Mouse (Mus musculus) adrenal gland, postnatal 10 days (tissue): ENCODE results near the gene Stk11. TPM values are rescaled to one million over a fixed set of nuclear protein-coding genes. Genes with fewer than 3 reads are reported as not detected.

ENCODE experiments used
- DNase-seq: peaks from one replicate; pipeline ENCODE4 v3.0.0; 2021; ENCODE audit warnings: mixed read lengths
- total RNA-seq, 2 experiments: library from RNA; stranded (reverse); gene quantifications; 2 replicates each; pipeline ENCODE4 v1.2.3; 2021

Stk11 gene
- total RNA-seq, 2 experiments from 2014 or later, result 133 to 151 TPM

DNA sequence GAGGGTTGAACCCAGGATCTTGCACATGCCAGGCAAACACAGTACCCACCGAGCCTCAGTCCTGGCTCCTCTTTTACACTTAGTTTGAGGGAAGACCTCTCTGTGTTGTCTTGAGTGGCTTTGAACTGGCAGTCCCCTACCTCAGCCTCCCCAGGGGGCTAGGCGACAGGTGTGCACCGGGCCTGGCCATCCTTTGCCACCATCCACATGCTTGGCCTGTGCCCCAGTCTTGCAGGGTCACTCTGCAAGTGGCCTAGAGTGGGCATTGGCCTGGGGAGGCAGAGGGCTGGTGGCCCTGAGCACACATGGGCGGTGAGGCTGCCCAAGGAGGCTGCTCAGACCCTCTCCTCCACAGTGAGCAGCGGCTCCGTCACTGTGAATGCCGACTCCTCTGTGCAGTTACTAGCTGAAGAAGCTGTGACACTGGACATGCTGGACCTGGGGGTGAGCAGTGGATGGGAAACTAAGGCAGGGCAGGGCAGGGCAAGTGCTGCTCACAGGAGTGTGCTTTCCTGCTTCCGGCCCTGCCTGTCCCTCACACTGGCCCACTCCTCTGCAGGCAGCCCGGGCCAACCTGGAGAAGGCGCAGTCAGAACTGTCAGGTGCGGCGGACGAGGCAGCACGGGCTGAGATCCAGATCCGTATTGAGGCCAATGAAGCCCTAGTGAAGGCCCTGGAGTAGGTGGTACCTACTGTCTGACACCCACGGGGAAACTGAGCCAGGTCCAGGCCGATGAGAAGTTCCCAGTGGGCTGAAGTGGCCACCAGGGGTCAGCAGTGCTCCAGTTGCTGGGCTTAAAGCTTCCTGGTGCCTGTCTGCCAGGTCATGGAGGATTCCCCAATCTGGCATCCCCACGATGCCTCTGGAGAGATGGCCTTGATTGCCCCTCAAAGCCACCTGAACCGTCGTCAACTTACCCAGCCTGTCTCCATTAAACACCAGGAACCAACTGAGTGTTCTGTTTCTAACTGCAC, 29.5 kb downstream of the Stk11 start:
- peak; percentile 85 for DNase-seq

DNA sequence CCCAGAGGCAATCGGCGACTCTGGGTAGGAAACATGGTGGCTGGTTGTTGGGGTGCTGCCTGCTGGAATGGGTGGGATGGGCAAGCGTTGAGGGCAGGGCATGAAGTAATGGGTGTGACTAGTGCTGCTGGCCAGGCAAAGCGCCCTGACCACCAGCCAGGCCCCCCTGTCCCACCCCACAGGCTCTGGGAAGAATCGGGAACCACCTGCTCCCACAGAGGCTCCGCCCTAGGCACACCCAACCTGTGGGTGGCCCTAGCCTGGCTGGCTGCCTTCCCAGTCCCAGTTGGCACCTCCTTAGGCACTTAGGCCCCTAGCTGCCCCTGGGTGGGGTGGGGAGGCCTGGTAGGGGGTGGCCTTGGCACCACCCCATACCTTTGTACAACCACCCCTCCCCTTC, 30.3 kb downstream of the Stk11 start:
- peak; percentile 67 for DNase-seq

DNA sequence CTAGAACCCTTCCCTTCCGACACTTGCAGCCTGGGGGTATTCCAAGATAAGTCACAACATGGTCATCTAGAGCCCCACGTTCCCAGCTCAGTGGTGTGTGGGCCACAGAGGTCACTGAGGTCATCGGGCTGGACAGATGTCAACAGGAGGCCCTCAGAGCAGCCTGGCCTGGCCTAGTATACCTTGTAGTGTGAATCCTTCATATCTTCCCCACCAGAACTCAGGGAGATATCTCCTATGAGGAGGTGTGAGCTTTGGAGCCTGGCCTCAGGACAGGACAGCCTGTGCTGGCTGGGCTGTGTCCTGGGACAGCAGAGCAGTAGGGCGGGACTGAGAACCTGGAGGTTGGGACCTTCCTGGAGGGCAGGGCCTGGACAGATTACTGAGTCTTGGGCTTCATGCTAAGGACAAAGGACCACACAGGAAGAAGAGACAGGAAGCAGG, 31.0 kb downstream of the Stk11 start:
- DNase-seq, result peak; percentile 47

DNA sequence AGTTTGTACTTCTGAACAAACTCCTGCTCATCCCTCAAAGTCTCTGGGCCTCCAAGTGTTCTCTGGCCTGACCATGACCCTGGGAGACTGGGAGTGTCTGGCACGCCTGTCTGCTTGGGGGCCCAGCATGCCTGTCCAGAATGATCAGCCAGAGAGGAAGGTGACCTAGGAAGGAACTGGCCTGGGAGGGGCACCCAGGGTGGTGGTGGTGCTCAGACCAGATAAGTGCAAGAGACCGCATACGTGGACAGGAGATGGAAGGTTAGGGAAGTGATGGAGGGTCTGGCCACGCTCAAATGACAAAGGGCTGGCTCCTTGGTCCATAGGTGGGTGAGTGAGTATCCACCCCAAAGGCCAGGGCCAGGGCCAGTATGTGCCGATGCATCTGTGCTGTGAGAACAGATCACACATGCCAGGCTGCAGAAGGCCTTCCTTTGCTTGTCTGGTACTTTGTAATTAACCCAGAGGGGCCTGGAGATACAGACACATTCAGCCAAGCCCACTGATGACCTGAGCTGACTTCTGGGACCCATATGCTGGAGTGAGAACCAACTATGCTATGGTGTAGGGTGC, 31.6 kb downstream of the Stk11 start:
- peak; percentile 48 for DNase-seq

DNA sequence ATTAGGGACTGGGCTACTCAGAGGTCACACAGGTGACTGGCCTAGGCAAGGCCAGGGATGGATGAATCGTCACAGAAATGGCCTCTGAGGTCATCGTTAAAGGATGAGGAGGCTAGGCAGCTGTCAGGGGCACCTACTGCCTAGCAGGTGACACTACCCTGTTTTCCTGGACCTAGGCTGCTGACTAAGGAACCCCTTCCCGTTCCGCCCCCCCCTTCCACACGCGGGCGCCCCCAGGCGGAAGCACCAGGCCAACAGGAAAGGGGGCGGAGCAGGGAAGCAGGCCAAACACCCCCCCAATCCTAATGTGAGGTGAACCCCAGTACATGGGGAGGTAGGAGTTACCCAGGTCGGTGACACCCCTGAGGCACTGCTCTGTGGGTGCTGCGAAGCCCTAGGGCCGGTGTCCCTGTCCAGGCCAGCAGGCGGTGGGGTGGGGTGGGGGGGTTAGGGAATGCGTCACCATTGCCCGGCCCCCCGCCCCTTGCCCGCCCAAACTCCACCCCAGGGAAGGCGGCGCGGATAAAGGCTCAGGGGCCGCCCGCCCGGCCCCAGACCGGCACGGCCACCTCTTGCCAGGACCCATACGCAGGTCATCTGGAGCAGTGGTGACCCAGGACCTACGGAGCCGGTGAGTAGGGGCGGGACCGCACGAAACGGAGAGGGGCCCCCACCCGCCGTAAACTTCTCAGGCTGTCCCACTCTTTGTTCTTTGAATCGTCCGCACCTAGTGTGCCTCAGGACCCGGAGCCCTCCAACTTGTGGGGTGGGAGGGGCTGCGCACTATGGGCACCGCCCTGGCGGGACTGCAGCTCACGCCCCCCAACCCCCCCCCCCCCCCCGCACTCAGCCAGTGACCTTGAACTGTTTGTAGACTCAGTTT, 32.4 kb downstream of the Stk11 start, which contains the start of gene Midn:
TSS of gene Midn (plus strand) at position 554 of the 883 bp plus-strand sequence.
- peak; percentile 95 for DNase-seq

DNA sequence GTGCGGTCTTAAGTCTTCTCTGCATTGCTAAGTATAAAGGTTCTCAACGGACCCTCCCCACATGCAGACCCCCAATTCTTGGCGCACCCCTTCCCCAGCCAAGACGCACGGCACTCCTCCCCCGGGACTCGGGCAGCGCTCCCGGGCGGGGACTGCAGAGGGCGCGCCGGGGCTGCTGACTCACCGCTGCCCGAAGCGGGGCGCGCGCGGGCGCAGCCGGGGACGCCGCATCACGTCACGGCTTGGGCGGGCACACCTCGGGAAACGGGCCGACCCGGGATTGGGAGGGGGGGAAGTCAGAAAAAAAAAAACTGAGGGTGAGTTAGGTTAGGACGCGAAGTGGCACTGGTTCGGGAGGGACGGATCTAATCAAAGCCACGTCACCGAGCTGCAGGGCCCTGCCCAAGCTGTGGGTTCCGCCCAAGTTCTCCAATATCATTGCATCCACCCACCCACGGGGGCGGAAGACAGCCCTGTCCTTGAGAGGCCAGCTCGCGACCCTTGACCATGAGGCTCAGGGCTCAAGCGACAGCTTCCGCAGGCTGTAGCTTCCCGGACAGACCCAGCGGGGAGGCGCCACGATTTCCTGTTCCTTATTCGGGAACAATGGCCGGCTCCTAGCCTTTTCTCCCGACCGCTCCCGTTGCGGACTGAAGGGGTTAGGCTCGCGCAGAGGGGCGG, 33.1 kb downstream of the Stk11 start:
- peak; percentile 97 for DNase-seq

DNA sequence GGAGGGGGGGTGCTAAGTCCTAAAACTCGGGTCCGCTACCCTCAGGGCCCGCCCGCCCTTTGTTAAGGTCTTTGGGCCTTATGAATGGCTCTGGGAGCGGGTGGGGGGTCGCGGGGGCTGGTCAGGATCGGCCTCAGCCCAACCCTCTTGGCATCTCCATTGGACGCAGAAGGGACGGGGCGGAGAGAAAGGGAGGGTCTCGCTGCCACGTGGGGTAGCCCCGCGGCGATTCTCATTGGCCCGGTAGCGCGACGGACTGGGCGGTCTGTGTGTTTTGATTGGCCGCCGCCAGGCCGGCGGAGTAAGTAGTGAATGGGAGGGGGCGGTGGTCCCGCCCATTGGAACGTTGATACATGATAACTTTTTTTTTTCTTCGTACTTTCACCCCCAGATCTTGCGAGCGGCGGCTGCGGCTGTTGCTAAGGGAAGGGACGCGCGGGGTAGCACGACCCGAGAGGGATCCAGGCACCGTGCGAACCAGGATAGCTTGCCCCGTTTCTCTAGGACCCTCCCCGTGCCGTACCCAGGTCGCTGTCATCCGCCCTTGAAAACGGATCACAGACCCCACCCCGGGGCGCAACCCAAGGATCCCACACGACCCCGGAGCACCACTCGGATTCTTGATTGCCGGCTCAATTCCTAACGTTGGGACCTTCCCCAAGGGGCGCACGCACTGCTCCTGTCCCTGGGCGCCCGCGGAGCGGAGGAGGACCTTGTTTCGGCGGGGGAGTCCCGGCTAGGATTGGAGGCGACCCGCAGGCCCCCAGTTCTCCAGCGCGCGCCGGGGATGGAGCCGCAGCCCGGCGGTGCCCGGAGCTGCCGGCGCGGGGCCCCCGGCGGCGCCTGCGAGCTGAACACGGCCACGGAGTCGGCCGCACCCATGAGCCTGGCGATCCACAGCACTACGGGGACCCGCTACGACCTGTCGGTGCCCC, 34.0 kb downstream of the Stk11 start:
- peak; percentile 98 for DNase-seq

DNA sequence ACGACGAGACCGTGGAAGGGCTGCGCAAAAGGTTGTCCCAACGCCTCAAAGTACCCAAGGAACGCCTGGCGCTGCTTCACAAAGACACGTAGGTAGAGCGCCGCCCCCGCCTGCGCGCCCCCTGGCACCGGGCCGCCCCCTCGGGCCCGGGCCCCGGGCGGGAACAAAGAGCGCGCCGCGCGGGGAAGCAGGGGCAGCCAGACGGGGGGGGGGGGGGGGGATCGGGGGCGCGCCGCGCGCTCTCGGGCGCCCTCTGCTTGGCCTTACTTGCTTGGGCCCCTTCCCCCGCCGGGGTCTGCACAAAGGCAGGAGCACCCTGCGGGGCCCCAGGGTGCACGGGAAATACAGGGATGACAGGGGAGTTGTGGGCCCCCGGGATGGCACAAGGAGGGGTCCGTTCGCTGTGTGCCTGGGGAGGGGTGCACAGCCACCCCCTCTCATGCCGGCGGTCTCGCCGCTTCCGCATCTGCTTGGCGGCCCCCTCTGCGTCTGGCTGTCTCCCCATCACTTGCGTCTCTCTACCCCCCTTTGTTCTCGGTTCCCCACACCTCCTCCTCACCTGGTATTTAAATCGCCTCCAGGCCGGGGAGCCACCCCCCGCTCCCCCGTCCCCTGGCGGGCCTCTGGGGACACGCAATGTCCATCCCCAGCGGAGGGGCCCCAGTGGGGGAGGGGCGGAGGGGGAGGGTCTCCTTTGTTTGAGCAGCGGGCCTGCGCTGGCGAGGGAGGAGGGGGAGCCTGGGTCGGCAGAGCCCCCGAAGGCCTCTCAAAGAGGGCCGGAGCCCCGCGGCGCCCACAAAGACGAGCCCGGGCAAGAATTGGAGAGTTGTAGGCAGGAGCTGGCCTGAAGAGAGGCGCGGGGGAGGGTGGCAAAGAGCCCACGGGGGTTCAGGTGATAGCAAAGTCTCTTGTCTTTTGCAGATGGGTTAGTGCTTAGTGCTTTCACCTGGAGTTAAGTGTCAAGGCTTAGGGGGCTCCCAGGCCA, 34.9 kb downstream of the Stk11 start:
- peak; percentile 75 for DNase-seq

DNA sequence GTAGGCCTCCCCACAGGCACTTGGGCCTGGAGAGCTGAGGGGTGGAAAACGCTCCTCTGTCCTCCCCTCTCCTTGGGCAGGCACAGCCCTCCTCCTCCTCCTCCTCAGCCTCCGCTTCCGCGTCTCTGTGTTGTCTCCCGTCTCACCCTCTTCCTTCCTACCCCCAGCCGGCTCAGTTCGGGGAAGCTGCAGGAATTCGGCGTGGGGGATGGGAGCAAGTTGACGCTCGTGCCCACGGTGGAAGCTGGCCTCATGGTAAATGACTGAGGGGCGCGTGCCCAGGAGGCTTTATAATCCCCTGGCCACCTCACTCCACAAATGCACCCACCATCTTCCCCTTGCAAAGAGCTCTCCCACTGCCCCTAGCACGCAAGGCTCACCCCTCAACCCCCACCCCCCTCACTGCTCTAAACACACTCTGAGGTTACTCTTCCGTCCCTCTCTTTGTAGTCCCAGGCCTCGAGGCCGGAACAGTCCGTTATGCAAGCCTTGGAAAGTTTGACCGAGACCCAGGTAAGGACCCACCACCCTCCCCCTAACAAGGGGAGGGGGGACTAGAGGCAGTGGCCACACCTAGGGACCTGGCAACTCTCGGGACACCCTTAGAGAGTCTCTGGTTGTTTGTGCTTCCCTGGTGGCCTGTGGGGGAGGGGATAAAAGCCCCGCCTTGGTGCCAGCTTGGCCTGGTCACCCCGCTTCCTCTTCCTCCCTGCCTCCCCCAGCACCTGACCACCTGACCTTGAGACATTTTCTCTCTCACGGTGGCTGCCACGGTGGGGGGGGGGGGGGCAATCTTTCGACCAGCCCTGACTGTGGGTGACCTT, 35.8 kb downstream of the Stk11 start:
- peak; percentile 82 for DNase-seq

DNA sequence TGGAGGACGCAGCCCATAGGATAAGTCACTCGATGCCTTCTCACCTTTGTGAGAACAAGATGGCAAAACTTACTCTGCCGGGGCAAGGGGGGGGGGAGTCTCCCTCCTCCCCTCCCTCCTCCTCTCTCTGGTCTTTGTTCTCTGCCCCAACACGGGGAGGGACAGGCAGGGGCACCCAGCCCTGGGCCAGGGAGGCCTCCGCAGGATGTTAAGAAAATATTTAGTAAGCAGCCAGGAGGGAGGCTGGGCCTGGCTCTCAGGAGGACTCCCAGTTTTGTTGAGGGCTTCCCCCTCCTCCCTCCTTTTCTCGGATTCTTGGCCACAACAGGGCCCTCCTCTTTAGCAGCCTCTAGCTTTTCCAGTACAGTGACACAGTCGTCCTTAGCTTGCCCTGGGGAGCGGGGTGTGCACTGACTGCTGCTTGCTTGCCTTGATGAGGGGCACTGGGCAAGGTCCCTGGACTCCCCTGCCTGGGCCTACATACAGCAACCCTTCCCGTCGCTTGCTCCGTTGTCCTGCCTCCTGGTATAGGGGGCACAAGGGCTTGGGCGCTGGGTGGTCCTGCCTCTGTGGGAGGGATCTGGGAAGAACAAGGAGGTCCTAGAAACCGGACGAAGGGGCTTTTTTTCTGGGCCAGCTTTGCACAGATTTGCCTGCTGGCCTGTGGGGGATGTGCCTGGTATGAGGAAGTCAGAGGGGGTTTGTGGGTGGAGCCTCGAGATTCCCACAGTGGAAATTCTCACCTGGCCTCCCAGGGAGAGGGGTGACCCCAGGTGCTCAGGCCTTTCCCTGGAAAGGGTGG, 36.7 kb downstream of the Stk11 start:
- peak; percentile 74 for DNase-seq

DNA sequence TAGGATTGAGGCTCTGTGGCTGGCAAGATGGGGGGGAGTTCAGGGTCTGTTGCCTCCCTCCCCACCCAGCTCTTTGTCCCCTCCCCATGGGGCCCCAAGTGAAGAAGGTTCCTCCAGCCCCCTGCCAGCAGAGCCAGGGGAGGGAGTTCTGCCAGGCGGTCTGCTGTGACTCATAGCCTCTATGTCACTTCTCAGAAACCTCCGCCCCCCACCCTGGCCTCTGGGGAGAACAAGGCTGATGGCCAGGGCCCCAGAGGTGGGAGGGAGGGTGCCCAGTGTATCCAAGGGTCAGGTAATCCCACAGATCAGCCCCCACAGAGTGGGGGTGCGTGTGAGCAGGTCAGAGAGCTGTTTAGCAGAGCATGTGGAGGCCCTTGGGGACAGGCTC, 37.3 kb downstream of the Stk11 start:
- peak; percentile 89 for DNase-seq

DNA sequence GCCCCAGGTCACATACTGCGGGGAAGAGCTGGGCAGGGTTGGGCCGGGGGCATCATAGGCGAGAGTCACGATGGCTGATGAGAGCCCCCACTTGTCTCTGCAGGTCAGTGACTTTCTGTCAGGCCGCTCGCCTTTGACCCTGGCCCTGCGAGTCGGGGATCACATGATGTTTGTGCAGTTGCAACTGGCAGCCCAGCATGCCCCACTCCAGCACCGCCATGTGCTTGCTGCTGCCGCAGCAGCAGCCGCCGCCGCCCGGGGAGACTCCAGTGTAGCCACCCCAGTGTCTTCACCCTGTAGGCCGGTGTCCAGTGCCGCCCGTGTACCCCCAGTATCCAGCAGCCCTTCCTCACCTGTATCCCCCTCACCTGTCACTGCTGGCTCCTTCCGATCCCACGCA, 38.1 kb downstream of the Stk11 start:
- no peak for DNase-seq

DNA sequence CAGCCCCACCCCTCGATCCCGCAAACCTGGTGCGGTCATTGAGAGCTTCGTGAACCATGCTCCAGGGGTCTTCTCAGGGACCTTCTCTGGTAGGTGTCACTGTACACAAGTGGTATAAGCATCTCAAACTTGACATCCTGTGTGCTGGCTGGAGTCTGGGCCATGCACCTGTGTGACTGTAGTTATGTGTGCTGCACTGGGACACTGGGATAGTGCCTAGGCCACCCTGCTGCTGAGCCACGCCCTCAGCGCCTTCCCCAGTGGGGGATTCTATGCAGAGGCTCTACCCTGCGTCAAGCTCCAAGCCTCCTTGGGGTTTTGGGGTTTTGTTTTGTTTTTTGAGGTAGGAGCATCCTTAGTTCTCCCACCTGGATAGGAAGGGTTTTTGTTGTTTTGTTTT, 38.8 kb downstream of the Stk11 start:
- DNase-seq, result no peak

DNA sequence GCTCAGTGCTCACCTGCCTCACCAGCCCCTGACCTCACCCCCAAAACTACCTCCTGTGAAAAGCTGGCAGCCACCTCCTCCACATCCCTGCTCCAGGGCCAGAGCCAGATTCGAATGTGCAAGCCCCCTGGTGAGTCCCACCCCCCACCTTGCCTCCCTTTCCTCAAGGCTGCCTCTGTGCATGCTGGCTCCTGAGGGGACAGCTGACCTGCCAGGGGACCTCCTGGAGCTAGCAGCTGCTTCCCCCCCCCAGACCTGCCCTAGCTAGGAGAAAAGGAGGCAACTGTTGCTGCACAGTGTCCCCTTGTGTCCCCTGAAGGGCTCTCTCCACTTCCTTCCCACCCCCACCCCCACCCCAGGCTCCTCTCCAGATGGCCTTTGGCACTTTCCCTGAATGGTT, 39.7 kb downstream of the Stk11 start:
- DNase-seq, result no peak

DNA sequence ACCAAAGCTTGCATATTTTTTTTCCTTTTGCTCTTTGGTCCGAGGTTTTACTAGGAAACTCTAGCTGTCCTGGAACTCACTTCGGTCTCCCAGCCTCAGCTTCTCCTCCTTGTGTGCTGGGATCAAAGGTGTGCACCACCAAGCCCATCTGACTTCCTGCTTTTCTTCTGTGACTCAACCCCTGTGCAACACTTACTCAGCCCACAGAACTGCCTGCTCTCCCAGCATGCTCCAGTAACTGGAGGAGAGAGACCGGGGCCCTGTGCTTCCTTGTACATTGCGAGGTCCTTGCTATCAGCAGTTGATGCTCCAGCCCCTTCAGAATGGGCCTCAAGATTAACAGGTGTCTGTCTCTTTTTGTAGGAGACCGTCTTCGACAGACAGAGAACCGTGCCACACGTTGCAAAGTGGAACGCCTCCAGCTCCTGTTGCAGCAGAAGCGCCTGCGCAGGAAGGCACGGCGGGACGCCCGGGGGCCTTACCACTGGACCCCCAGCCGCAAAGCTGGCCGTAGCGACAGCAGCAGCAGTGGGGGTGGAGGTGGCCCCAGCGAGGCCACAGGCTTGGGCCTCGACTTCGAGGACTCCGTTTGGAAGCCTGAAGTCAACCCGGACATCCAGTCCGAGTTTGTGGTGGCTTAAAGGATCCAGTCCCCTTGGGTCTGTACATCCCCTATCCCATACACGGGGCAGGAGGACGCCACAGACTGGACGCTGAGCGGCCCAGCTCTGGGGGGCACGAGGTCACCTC, 40.6 kb downstream of the Stk11 start:
- DNase-seq, result no peak

DNA sequence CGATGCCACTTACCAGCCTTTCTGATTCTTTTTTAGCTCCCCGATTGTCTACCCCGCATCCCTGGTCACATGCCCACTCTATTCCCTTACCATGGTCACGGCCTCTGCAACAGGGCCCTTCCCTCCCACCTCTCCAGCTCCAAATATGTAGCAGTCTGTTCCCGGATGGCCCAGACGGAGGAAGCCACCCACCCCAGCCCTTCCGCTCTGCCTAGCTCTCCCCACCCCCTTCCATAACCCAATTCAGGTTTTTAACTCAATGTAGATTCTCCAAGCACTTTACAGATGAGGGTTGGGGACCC, 41.1 kb downstream of the Stk11 start:
- peak; percentile 48 for DNase-seq
